ENCODE assay signal across 8 mouse cellular contexts in genomic region chr8:83998231-83999056, GRCm38 (mm10). TPM values are rescaled to one million over a fixed set of nuclear protein-coding genes. Genes with fewer than 3 reads are reported as not detected.
A peak's percentile ranks its signal among the peaks of the same experiment; 100 is the strongest.
DNase-seq lines count a peak whose midpoint lies in the region; ATAC-seq and TF ChIP-seq lines count a peak whose summit lies in the region.

No protein-coding gene starts in this region.

- TF ChIP-seq CTCF in small intestine, adult 2 months (IDR thresholded peaks at IDR 0.05; ENCODE audit: extremely low read depth, insufficient read length, insufficient replicate concordance, low read depth, low read length), result peak; percentile 50; the same call in 1 of the 2 replicates

- H3K27me3 ChIP-seq in embryonic facial prominence, embryonic 13.5 days, result 0 out of 2 replicates have a peak, but pooled peaks cover 5% of the 10 kb centered on the region
- H3K27me3 ChIP-seq in small intestine, adult 2 months (ENCODE audit: control insufficient read depth, insufficient read depth, low read length), result no peaks in the 10 kb centered on the region

- 1% methylated on average over 68 of the region's 92 CpGs for WGBS in embryonic facial prominence, embryonic 13.5 days
- WGBS in small intestine, adult 2 months, result 10% methylated on average over 92 of the region's 92 CpGs

- intact Hi-C loops in heart, postnatal 14 days (cut with DNase I), result no loop called here

- H3K4me3 ChIP-seq in embryonic facial prominence, embryonic 13.5 days, result peak overlapping the region; percentile 82
- peak overlapping the region; percentile 66 for H3K4me3 ChIP-seq in small intestine, adult 2 months (ENCODE audit: low read depth, low read length)

- peak overlapping the region; percentile 77 for H3K4me2 ChIP-seq in embryonic facial prominence, embryonic 13.5 days

- peaks cover 39% of the 10 kb centered on the region for H3K36me3 ChIP-seq in embryonic facial prominence, embryonic 13.5 days
- peaks cover 5% of the 10 kb centered on the region for H3K36me3 ChIP-seq in small intestine, adult 2 months (ENCODE audit: control insufficient read depth, insufficient read depth, low read length)

- H3K27ac ChIP-seq in embryonic facial prominence, embryonic 13.5 days, result peak overlapping the region; percentile 89
- no peak overlapping the region for H3K27ac ChIP-seq in small intestine, adult 2 months (ENCODE audit: insufficient read depth, low read depth, low read length)

- no peak for TF ChIP-seq POLR2A in small intestine, adult 2 months (IDR thresholded peaks at IDR 0.05; ENCODE audit: low read depth, low read length)

- ATAC-seq in cerebellum, adult (ENCODE audit: insufficient number of reproducible peaks, low FRiP score, low TSS enrichment), result no peak
- no peak for ATAC-seq in embryonic facial prominence, embryonic 13.5 days (ENCODE audit: insufficient number of reproducible peaks, insufficient read depth, low FRiP score, low TSS enrichment, low read depth)
- peak; percentile 67 for ATAC-seq in megakaryocyte, adult 5-6 weeks (ENCODE audit: poor library complexity, severe bottlenecking)

- no peaks in the 10 kb centered on the region for H3K9me3 ChIP-seq in embryonic facial prominence, embryonic 13.5 days

- peak overlapping the region; percentile 83 for H3K9ac ChIP-seq in embryonic facial prominence, embryonic 13.5 days

- peaks cover 44% of the 10 kb centered on the region for H3K4me1 ChIP-seq in embryonic facial prominence, embryonic 13.5 days
- H3K4me1 ChIP-seq in small intestine, adult 2 months (ENCODE audit: control insufficient read depth, insufficient read depth, insufficient read length, low read length), result peaks cover 12% of the 10 kb centered on the region

- DNase-seq in cerebellum, adult 11 months, result peak; percentile 47
- peak; percentile 82 for DNase-seq in adipocyte (ENCODE audit: low spot score)
- peak; percentile 63 to 73 for DNase-seq in heart, postnatal 14 days
- peak; percentile 74 to 79 for DNase-seq in kidney, postnatal 4 days

RNA-seq across cellular contexts. Expression of gene Samd1, which starts 1.0 kb away (rescaled TPM):
- polyA plus RNA-seq in embryonic facial prominence, embryonic 13.5 days (2015; fragmentation: Nextera tagmentation; extraction: Ambion mirVana), result 14.5 and 15.8 TPM in 2 replicates
- 10 to 100 TPM; 28.4 to 32.3 TPM for total RNA-seq in heart, postnatal 14 days (2021)
- total RNA-seq in megakaryocyte, adult 5-6 weeks (2015), result 63.0 and 69.1 TPM in 2 replicates
- 46.6 and 48.4 TPM in 2 replicates for total RNA-seq in megakaryocyte, adult 5-6 weeks (2017)
- 17.1 and 35.1 TPM in 2 replicates for polyA plus RNA-seq in small intestine, adult 2 months (2012; rRNA removed)

RNA-seq across cellular contexts. Expression of gene 1700067K01Rik, which starts 2.9 kb away (rescaled TPM):
- 0.73 and 1.6 TPM in 2 replicates for polyA plus RNA-seq in embryonic facial prominence, embryonic 13.5 days (2015; fragmentation: Nextera tagmentation; extraction: Ambion mirVana)
- under 1 TPM; 0.33 to 0.80 TPM for total RNA-seq in heart, postnatal 14 days (2021)
- total RNA-seq in megakaryocyte, adult 5-6 weeks (2015), result 0.16 TPM in 1 of 2 replicates, not detected in the other
- 0.41 TPM in 1 of 2 replicates, not detected in the other for total RNA-seq in megakaryocyte, adult 5-6 weeks (2017)
- polyA plus RNA-seq in small intestine, adult 2 months (2012; rRNA removed), result 0.30 and 0.91 TPM in 2 replicates

RNA-seq across cellular contexts. Expression of gene 2210011C24Rik, which starts 13.5 kb away (rescaled TPM):
- 0.59 TPM in 1 of 2 replicates, not detected in the other for polyA plus RNA-seq in embryonic facial prominence, embryonic 13.5 days (2015; fragmentation: Nextera tagmentation; extraction: Ambion mirVana)
- 1 to 10 TPM; 1.8 to 2.3 TPM for total RNA-seq in heart, postnatal 14 days (2021)
- not detected in 2 replicates for total RNA-seq in megakaryocyte, adult 5-6 weeks (2015)
- total RNA-seq in megakaryocyte, adult 5-6 weeks (2017), result not detected in 2 replicates
- polyA plus RNA-seq in small intestine, adult 2 months (2012; rRNA removed), result 9.1 and 13.5 TPM in 2 replicates

RNA-seq across cellular contexts. Expression of gene Palm3, which starts 22.8 kb away (rescaled TPM):
- polyA plus RNA-seq in embryonic facial prominence, embryonic 13.5 days (2015; fragmentation: Nextera tagmentation; extraction: Ambion mirVana), result 6.9 and 8.5 TPM in 2 replicates
- total RNA-seq in heart, postnatal 14 days (2021), result under 1 TPM; 0.26 to 0.27 TPM
- total RNA-seq in megakaryocyte, adult 5-6 weeks (2015), result not detected in 2 replicates
- not detected in 2 replicates for total RNA-seq in megakaryocyte, adult 5-6 weeks (2017)
- polyA plus RNA-seq in small intestine, adult 2 months (2012; rRNA removed), result 0.11 and 0.15 TPM in 2 replicates

RNA-seq across cellular contexts. Expression of gene Prkaca, which starts 25.7 kb away (rescaled TPM):
- polyA plus RNA-seq in embryonic facial prominence, embryonic 13.5 days (2015; fragmentation: Nextera tagmentation; extraction: Ambion mirVana), result 148 and 159 TPM in 2 replicates
- 100 to 1,000 TPM; 386 to 395 TPM for total RNA-seq in heart, postnatal 14 days (2021)
- total RNA-seq in megakaryocyte, adult 5-6 weeks (2015), result 19.6 and 21.6 TPM in 2 replicates
- total RNA-seq in megakaryocyte, adult 5-6 weeks (2017), result 17.7 and 17.9 TPM in 2 replicates
- 21.8 and 43.8 TPM in 2 replicates for polyA plus RNA-seq in small intestine, adult 2 months (2012; rRNA removed)
